Mouse (Mus musculus): ENCODE measurements around the gene Zdhhc12. TPM values are rescaled to one million over a fixed set of nuclear protein-coding genes. Genes with fewer than 3 reads are reported as not detected.

The Zdhhc12 gene
- total RNA-seq (2023), result 10 to 100 TPM; 14.6 to 19.8 TPM

DNA sequence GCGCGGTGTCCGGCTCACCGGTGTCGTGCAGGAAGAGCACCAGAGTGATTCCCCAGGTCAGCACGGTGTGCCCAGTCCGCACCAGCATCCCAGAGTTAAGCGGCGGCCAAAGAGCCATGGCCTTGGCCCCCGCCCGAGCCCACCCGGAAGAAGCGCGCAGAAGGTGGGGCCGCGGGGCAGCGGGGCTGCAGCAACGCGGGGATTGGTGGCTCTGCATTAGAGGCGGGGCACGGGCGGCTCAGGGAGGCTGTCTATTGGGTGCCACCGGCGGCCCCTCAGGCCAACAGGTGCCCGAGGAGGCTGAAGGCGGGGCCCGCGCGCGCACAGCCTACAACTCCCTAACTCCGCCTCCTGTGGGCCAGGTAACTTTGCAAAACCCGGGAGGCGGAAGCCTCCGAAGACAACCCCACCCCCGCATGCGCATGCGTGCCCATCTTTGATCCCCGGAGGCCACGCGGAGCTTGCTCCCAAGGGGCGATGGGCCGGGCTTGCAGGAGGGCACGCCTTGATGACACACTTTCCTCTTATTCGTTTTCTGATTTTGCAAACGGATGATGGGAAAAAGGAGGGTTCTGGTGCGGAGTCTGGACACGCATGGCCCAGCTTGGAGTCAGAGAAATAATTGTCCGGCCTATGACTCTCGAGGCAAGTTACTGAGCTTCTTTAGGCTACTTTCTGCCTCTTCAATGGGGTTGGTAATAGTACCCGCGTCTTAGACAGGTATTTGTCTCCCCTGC, at the start of gene Zdhhc12:
TSS of gene Zdhhc12 (minus strand) at position 178 of the 737 bp plus-strand sequence.

DNA sequence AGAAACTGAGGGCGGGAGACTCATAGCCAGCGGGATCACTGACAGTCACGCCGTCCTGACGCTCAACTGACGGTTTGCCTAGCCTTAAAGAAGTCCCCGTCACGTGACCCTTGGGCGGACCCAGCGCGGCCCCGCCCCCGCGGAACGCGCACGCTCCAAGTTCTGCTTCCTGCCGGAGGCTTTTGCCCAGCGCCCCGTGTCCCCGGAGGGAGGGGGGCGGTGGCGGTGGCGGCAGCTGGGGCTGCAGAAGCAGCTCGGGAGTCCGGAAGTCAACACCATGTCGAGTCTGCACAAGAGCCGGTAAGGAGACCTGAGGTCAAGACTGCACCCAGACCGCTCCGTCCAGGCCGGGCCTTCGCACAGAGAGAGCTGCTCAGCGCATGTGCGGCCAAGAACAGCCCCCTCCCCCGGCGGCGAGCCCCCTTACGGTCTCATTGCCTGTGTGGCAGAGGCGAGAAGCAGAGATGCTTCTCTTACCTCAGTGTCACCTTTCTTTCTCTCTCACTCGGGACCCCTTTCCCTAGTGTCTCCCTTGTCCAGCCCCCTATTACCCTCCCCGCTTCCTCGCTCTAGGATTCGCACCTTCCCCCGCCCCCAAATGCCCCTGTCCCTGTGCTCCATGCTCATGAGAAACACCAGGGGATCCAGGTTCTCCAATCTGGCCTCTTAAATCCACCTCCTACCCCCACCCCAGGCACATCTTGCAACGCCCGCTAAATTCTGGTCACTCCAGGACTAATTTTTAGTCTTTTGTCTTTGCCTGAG, 40.3 kb upstream of the Zdhhc12 start, which contains the start of gene Tbc1d13:
TSS of gene Tbc1d13 (plus strand) at position 134 of the 765 bp plus-strand sequence.

DNA sequence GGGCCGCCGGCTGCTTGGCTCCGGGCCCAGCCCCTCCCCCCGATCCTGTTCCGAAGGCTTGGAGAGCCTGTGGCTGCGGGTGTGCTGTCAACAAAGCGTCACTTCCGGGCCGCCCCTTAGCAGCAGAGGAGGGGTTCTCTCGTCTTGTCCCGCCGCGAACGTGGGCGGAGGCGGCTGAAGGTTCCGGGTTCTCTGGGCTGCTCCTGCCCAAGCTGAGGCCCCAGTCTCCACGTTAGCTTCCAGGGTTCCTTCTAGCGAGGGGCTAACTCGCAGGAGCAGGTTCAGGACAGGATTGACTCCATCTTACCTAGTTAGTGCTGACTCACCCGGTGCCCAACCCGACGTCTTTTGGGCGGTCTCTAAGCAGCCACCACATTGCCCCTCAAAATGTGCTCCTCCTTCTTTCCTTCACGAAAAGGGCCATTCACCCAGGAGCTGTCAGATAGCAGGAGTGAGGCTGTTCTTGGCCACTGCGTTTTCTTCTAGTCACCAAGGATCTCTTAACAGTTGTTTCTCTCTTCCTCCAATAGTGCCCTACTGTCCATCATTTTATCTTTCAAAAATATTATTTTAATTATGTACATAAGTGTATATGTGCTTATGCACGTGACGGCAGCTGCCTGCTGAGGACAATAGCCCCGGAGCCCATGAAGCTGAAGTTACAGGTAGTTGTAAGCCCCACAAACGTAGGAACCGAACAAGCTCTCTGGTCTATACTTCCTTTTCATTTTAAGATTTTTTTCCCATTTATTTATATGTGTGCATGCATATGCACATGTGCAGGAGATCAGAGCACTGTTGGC, 31.2 kb upstream of the Zdhhc12 start, which contains the start of gene Zer1:
TSS of gene Zer1 (minus strand) at position 114 of the 803 bp plus-strand sequence.

DNA sequence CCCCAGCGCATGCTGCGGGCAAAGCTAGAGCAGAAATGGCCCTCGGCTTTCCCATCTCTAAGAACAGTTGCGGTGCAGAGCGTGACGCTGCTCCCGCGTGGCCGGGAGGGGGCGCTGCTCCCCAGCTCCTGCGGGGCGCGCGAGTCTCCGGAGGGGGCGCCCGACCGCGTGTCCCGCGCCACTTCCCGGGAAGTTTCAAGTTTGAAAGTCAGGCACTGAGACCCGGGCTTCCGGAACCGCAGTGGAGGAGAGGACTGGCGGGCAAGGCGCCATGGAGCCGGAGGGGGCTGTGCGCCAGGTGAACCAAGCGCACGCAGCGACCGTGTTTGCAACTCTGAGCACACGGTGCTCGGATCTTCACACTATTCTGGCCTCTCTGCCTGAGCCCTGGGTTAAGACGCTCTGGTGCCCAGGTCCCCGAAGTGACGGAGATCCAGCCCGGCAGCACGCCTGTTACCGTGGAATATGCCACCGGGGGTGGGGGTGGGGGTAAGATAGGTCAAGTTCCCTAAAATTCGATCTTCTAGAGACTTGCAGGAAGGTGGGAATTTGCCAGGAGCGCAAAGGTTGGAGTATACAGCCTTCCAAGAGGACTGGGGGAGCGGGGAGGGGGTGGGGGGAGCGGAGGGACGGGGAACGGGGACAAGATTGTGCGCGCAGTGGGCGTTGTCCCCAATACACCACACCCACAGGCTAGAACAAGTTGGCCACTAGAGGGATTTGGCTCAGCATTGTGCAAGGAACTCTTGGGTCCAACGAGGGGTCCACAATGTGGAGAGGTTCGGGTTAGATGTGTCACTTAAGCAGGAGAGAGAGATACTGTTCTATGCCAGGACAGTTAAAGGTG, 15.7 kb downstream of the Zdhhc12 start, which contains the start of gene Pkn3:
TSS of gene Pkn3 (plus strand) at position 183 of the 847 bp plus-strand sequence.

DNA sequence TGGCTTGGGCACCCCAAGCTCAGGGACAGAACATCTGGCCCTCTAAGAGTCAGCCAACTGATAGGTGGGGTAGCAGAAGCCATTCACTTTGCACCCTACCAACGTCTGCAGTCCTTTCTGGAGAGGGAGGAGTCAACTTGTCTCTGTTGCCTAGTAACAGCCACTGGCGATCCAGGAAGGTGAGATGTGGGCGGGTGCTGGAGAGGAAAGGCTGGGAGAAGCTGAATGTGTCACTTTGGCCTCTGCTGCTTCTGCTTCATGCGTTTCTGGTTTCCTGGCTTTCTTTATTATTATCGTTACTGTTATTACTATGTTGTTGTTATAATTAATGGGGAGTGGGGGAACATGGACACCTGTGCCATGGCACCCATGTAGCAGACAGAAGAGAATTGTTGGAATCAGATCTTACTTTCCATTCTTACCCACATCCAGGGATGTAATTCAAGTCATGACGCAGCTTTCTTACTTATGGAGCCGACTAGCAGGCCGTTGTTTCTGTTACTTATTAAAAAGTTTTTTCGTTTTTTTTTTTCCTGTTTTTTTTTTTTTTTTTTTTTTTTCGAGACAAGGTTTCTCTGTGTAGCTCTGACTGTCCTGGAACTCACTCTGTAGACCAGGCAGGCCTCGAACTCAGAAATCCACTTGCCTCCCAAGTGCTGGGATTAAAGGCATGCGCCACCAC, 36.1 kb downstream of the Zdhhc12 start, which contains the start of gene Set:
TSS of gene Set (plus strand) at position 156 of the 682 bp plus-strand sequence.

DNA sequence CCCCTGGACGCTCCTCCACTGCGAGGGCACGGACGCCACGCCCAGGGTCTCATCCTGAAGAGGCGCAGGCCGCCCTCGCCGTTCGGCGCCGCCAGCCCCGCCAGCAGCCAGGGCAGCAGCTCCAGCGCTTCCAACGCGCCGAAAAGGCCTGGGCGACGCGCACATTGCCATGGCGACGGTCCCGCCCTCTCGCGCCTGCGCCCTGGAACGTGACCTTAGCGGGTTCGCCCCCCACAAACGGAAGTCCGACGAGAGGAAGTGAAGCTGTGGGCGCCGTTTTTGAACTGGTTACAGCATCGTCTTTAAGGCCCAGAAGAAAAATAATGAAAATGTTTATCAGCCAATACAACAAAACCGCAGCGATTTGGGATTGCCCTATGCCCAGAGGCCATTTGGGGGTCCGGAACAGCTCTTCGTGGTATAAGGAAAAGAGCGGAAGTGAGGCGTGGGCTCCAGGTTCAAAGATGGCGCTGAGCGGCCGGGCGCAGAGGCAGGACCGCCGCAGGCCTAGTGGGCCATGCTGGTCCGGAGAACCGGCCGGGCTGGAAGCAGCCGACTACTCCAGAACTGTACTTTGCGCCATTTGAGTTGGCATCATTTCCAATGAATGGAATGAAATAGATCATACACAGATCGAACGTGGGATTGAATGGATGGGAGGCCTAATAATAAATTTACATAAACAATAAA, 44.6 kb downstream of the Zdhhc12 start, which contains the start of gene Wdr34:
TSS of gene Wdr34 (minus strand) at position 183 of the 690 bp plus-strand sequence.

Other genes starting within 250 kb of the Zdhhc12 start
- gene Cercam, start 224.5 kb downstream of the Zdhhc12 start, total RNA-seq (2023), result 1 to 10 TPM; 1.7 to 3.1 TPM
- 10 to 100 TPM; 75.8 to 89.8 TPM for gene Odf2, start 204.4 kb downstream of the Zdhhc12 start, total RNA-seq (2023)
- gene Gle1, start 158.2 kb downstream of the Zdhhc12 start, total RNA-seq (2023), result 10 to 100 TPM; 45.5 to 52.1 TPM
- gene Sptan1, start 128.1 kb downstream of the Zdhhc12 start, total RNA-seq (2023), result 100 to 1,000 TPM; 301 to 317 TPM
- 1 to 10 TPM; 1.2 TPM for gene Wdr34, start 44.8 kb downstream of the Zdhhc12 start, total RNA-seq (2023)
- 100 to 1,000 TPM; 133 to 160 TPM for gene Set, start 36.3 kb downstream of the Zdhhc12 start, total RNA-seq (2023)
- gene Pkn3, start 16.0 kb downstream of the Zdhhc12 start, total RNA-seq (2023), result 1 to 10 TPM; 4.6 to 5.4 TPM
- gene Zer1, start 30.9 kb upstream of the Zdhhc12 start, total RNA-seq (2023), result 10 to 100 TPM; 26.9 to 29.3 TPM
- 100 to 1,000 TPM in 1 of 2 experiments, 10 to 100 TPM in 1; 90.5 to 108 TPM for gene Tbc1d13, start 40.1 kb upstream of the Zdhhc12 start, total RNA-seq (2023)
- gene Endog, start 77.8 kb upstream of the Zdhhc12 start, total RNA-seq (2023), result 1 to 10 TPM; 9.0 to 9.4 TPM
- gene Spout1, start 84.8 kb upstream of the Zdhhc12 start, total RNA-seq (2023), result 10 to 100 TPM; 10.2 to 11.5 TPM
- gene Kyat1, start 112.2 kb upstream of the Zdhhc12 start, total RNA-seq (2023), result 1 to 10 TPM; 4.4 to 5.6 TPM
- gene Lrrc8a, start 144.1 kb upstream of the Zdhhc12 start, total RNA-seq (2023), result 10 to 100 TPM; 29.2 to 34.5 TPM
- gene Gm28035, start 146.9 kb upstream of the Zdhhc12 start, total RNA-seq (2023), result 1 to 10 TPM; 1.3 to 4.0 TPM
- gene Phyhd1, start 172.6 kb upstream of the Zdhhc12 start, total RNA-seq (2023), result 1 to 10 TPM; 6.1 to 7.2 TPM
- not detected for gene Gm28038, start 187.4 kb upstream of the Zdhhc12 start, total RNA-seq (2023)
- gene Dolk, start 192.7 kb upstream of the Zdhhc12 start, total RNA-seq (2023), result 10 to 100 TPM; 10.5 to 11.5 TPM
- 10 to 100 TPM; 31.4 to 34.2 TPM for gene Nup188, start 192.7 kb upstream of the Zdhhc12 start, total RNA-seq (2023)